Mouse (Mus musculus) liver (tissue): ENCODE measurements around the gene Mstn.

Source experiments
- DNase-seq: peaks from one replicate; pipeline ENCODE4 v3.0.0-alpha.2; 2020; ENCODE audit warnings: mixed read lengths

Gene Mstn

DNA sequence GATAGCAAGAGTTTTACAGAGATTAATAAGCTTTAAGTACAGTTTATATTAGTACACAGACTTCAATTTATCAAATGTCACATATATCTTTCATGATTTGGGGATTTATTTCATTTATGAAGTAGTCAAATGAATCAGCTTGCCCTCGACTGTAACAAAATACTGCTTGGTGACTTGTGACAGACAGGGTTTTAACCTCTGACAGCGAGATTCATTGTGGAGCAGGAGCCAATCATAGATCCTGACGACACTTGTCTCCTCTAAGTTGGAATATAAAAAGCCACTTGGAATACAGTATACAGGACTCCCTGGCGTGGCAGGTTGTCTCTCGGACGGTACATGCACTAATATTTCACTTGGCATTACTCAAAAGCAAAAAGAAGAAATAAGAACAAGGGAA, at the start of gene Mstn:
Gene Mstn (plus strand): TSS at position 301 of the 400 bp plus-strand sequence.
- DNase-seq: no peak

DNA sequence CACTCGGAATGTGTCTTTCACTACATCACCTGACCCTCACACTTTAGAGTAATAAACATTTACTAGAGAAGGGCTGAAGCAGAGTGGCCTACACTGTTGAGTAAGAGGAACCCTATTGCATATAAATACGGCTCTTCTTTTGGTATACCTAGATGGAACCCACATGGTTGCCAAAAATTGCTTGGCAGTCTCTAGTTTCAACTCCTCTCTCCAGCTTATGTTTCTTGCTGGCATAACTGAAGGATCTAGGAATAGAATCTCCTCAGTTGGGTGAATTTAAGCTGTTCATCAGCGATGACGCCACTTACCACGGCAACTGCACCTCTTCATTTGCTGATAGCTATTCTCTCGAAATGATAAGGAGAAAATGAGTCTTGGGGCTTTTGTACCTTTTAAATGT, 46.7 kb upstream of the Mstn start:
- DNase-seq: no peak

- no peak for DNase-seq
Observed at GRCm38 (mm10) chr1:53015606-53016005, 45.8 kb upstream of the Mstn start.

DNA sequence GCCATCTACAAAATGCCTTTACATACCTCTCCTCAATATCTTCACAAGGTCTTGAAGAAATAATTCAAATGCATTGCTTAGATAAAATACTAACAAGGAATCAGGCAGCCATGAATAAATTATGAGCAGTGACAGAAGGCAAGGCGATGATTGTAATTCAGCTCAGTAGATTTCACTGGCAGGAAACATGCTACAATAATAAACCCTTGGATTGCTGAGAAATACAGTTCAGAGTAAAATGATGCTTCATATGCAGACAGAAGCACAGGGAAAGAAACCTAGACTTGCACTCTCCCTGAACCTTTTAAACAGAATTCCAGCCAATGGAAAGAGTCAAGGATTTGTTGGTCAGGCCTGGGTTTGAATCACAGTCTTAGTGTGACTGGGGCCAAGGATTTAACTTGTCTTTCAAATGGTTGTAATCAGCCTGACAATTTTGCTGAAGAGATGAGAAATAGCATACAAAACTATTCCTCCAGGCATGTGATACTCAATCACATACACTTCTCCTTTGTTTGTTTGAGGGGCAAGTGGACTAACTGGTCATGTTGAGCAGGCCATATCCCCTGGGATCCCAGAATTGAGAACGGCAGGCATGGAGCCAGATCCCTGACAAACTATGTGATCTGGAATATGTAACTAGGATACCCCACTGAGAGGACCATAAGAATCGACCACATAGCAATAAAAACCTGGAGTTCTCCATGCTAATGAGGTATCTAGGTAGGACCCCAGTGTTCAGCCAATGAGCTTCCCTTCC, 42.5 kb upstream of the Mstn start:
- DNase-seq: no peak

DNA sequence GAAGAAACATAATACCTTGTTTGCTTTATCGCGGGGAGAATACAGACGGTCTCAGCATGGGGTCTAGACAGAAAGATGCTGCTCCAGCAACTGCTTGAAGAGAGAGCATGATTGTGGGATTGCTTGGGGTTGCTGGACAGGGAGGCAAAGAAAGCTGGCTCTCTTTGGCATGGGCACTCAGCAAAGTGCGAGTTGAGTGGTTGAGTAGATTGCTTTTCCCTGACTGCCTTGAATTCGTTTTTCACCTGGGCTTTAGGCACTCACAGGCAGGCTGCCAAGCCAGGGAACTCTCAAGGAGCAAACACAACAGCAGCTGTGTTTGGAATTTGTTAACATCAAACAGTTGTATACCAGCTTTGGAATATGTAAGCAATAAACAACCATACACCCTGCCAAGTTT, 41.4 kb upstream of the Mstn start, which contains the start of gene 1700019D03Rik:
Gene 1700019D03Rik (minus strand): TSS at position 101 of the 400 bp plus-strand sequence.
- no peak for DNase-seq

- no peak for DNase-seq
Observed at GRCm38 (mm10) chr1:53032550-53032949, 28.9 kb upstream of the Mstn start.

DNA sequence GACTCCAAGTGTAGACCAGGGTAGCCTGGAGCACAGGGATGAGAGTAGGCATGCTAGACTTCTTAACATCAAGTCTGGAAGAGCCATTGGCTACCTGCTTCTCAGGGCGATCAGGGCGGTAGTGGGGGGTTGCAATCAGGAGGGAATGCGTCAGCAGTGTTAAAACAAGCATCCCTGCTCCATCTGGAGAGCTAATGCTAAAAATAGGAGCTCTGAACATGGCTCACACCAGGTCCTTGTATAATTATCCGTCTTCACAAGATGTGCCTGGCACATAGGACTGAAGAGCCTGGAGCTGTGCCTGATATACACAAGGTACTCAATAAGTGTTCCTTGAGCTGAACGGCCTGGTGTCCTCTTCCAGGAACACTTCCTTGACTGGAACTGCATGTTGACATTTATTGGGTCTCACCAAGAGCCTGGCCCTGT, 24.0 kb upstream of the Mstn start:
- no peak for DNase-seq

DNA sequence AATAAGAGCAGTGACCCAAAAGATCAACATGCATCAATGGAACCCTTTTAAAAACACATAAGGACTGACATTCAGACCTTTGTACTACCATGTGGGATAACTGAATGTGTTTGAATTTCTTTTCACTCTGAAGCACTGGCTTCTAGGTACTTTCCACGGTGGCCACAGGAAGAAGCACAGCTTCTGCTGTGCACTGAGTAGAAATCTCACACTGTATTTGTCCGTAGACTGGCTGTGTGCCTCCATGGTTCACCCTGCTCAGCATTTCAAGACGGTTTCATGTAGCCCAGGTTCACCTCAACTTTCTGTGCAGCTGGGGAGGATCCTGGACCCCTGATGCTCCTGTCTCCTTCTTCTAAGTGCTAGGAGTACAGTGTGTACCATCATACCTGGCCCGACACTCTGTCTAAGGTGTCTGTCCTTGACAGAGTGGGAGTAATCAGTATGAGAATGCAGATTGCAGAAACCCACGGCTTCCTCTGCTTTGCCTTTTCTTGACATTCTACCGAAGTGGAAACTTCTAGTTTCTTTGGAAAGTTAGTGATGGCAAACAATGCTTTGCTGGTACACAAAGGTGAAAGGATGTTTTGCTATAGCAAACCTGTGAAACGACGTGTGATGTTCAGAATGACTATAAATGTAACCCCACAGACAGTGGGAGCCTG, 11.5 kb upstream of the Mstn start:
- no peak for DNase-seq

- DNase-seq: peak; percentile 42
Observed at GRCm38 (mm10) chr1:53053087-53054022, 8.1 kb upstream of the Mstn start.

DNA sequence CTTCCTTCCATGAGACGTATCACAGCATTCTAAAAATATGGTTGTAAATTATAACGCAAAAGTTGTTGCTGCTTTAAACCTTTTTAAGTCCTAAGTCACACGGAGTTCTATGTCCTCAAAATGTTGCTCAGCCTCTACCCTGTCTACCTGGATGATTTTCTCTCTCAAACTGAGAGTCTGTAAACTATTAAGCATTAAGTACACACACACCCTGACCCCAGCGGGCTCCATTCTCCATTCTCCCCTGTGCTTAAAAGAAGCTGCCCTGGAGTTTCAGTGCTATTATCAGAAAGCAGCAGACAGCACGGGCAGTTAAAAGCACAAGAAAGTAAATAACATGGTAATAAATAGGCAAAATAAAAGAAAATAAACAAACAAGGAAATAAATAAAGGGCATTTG, 2.3 kb upstream of the Mstn start:
- peak; percentile 23 for DNase-seq

DNA sequence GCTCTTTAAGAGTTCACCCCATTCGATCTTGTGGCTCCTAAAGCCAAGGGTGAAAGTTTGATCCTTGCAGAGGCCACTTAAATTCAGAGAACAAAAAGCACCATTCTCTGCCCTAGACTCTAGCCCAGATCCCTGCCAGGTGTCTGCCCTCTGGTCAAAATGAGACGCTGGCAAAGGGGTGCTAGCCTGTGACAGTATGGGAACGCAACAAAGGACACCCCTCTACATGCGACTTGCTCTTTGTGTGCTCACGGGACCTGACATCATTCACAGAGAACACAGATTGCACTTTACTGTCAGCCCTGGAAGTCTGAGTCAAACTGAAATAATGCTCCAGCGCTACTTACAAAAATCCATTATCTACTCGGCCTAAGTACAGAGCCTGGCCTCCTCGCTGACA, 941 bp upstream of the Mstn start:
- DNase-seq: no peak

- DNase-seq: no peak
Observed at GRCm38 (mm10) chr1:53061871-53062608, 600 bp downstream of the Mstn start.

- DNase-seq: no peak
Observed at GRCm38 (mm10) chr1:53063921-53064320, 2.5 kb downstream of the Mstn start.

GRCm38 (mm10) chr1:53069726-53070514, 8.5 kb downstream of the Mstn start:
- DNase-seq: no peak

DNA sequence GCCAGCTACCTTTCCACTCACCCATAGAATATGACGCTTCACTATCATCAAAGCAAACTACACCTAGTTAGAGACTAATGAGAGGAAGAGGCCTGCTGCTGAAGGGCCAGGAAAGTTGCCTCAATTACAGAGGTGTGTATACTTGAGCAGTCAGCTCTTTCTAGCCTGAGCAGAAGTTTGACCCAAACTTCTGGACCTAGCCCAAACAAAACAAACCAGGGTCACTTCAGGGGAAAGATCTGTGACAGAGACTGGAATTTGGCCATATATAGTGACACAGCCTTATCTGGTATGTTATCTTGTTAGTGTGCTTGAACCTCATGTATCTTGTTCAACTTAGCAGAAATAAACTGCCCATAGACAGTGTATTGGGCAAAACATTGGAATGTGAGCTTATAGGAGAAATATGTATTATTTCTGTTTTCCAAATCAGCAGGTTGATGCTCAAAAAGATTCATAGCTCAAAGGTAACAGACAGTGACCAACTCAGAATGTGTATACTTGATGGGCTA, 9.3 kb downstream of the Mstn start:
- DNase-seq: no peak

GRCm38 (mm10) chr1:53076656-53077055, 15.2 kb downstream of the Mstn start:
- DNase-seq: no peak

GRCm38 (mm10) chr1:53079876-53080275, 18.4 kb downstream of the Mstn start:
- DNase-seq: no peak

- no peak for DNase-seq
Observed at GRCm38 (mm10) chr1:53080603-53081002, 19.2 kb downstream of the Mstn start.

DNA sequence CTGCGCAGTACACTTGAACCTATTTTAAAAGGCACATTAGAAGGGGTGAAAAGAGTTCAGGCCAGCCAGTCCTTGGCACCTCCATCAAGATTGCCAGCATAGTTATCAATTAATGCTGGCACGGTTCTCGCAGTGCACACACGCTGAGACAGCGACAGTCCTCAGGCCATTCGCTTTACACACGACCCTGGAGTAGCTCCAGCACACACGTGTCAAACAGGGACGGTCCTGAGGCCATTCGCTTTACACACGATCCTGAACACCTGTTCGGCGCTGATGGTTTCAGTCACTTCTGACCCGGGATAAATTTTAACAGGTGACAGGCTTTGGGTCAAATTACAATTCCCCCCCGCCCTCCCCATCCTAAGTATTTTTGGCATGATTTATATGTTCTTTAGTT, 23.8 kb downstream of the Mstn start:
- DNase-seq: no peak

DNA sequence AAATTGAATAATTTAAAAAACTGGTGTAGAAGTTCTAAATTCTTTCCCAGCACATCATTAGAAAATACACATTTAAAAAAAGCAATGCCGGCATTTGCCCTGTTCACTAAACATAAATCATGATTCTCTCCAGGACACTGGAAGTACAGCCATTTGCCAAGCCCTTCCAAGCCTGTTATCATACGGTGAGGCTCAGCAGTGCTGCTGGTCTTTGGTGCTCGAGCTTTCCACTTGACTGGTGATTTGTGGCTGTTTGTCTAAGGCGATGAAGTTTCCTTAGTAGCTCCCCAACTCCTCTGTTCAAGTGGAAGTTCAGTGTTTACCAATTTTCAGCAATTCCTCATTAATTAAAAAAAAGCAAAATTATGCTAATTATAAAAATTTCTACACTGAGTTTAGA, 24.6 kb downstream of the Mstn start:
- DNase-seq: no peak

GRCm38 (mm10) chr1:53093180-53093579, 31.7 kb downstream of the Mstn start:
- no peak for DNase-seq
